Mouse (Mus musculus) gastrocnemius, postnatal 4 days (tissue): Measurements from ENCODE around the gene Gm13279. TPM values are rescaled to one million over a fixed set of nuclear protein-coding genes. Genes with fewer than 3 reads are reported as not detected.
"Not testable (repeated sequence)": the region's sequence is repeated elsewhere in the genome, so short reads cannot be mapped to it uniquely, and the experiment has no call there.

Experiments used
- DNase-seq, 2 experiments: peaks; one replicate each; pipeline ENCODE4 v3.0.0; 2021 to 2022; ENCODE audit warnings: low spot score in 2 of 2, mixed read lengths in 2 of 2
- total RNA-seq, 2 experiments: library from RNA; stranded (reverse); gene quantifications; 2 replicates each; pipeline ENCODE4 v1.2.3; 2021

The Gm13279 gene
- total RNA-seq, 2 experiments from 2014 or later: not detected

GRCm38 (mm10) chr4:88793936-88794675, 3.1 kb upstream of the Gm13279 start, which contains the start of gene Gm13275:
Gene Gm13275, plus strand, starts transcription at chr4:88794487.
- peak; percentile 51 to 63 for DNase-seq

DNA sequence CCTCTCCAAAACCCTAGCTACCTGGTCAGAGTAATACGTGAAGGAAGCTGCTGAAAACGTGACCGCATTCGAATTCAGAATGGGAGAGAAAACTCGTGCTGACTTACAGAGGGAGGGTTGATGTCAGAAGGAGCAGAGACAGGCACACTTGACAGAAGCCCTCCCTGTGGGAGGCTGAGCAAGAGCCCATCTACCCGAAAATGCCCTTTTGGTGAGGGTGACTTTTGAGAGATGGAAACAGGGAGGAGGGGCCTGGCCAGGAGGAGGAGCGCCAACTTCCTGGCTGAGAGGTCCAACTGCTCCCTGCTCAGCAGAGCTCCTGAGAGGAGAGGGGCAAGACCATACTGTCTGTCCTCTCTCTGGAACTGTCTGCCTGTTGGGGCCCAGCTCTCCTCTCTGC, 2.2 kb downstream of the Gm13279 start, which contains the start of gene Gm13285:
Gene Gm13285 (plus strand): TSS at position 301 of the 400 bp plus-strand sequence.
- DNase-seq: not testable (repeated sequence)

- not testable (repeated sequence) for DNase-seq
Observed at GRCm38 (mm10) chr4:88802954-88803353, 5.8 kb downstream of the Gm13279 start, which contains the start of gene Gm13287. Gene Gm13287, plus strand, starts transcription at chr4:88803254.

- DNase-seq: not testable (repeated sequence)
Observed at GRCm38 (mm10) chr4:88805231-88805630, 8.0 kb downstream of the Gm13279 start, which contains the start of gene Gm13288. Gene Gm13288, plus strand, starts transcription at chr4:88805531.

- DNase-seq: peak in 1 of 2 experiments; percentile 17
Observed at GRCm38 (mm10) chr4:88805761-88806160, 8.6 kb downstream of the Gm13279 start.

DNA sequence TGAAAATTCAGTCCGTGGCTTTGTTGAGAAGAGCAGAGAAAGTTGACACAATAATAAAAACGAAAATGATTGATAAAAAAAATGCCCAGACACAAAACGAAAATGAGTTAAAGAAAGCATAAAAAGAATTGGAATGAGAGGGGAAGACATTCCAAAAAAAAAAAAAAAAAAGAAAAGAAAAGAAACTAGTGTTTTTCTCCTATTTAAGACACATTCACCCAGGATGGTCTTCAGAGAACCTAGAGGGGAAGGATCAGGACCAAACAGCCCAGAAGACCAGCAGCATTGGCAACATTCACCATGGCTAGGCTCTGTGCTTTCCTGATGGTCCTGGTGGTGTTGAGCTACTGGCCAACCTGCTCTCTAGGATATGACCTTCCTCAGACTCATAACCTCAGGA, 18.7 kb downstream of the Gm13279 start, which contains the start of gene Ifna7:
Gene Ifna7 (plus strand): TSS at position 301 of the 400 bp plus-strand sequence.
- DNase-seq: no peak

DNA sequence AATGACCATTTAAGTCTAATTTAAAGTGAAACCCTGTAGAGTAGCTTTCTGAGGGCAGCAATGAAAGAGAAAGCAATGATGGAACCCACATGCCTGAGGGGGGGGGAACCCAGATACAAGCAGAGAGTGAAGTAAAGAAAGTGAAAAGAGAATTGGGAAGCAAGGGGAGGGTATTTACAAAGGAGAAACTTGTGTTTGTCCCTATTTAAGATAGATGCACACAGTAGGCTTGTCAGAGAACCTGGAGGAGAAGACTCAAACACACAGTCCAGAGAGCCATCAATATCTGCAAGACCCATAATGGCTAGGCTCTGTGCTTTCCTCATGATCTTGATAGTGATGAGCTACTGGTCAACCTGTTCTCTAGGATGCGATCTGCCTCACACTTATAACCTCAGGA, 22.5 kb downstream of the Gm13279 start, which contains the start of gene Ifna11:
Gene Ifna11 (plus strand): TSS at position 301 of the 400 bp plus-strand sequence.
- no peak for DNase-seq

GRCm38 (mm10) chr4:88822995-88823394, 25.8 kb downstream of the Gm13279 start:
- no peak for DNase-seq

DNA sequence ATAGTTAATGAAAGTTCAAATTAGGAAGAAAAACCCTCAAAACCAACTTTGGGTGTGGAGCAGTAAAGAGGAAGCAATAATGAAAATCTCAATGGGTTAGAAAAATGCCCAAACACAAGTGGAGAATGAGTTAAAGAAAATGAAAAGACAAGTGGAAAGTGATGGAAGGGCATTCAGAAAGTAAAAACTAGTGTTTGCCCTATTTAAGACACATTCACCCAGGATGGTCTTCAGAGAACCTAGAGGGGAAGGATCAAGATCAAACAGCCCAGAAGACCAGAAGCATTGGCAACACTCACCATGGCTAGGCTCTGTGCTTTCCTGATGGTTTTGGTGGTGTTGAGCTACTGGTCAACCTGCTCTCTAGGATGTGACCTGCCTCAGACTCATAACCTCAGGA, 29.9 kb downstream of the Gm13279 start, which contains the start of gene Ifna6:
Gene Ifna6 (plus strand): TSS at position 301 of the 400 bp plus-strand sequence.
- not testable (repeated sequence) for DNase-seq

GRCm38 (mm10) chr4:88830523-88830922, 33.3 kb downstream of the Gm13279 start:
- DNase-seq: peak in 1 of 2 experiments; percentile 19

- DNase-seq: not testable (repeated sequence)
Observed at GRCm38 (mm10) chr4:88835225-88835624, 38.0 kb downstream of the Gm13279 start, which contains the start of gene Ifna5. Gene Ifna5, plus strand, starts transcription at chr4:88835525.

DNA sequence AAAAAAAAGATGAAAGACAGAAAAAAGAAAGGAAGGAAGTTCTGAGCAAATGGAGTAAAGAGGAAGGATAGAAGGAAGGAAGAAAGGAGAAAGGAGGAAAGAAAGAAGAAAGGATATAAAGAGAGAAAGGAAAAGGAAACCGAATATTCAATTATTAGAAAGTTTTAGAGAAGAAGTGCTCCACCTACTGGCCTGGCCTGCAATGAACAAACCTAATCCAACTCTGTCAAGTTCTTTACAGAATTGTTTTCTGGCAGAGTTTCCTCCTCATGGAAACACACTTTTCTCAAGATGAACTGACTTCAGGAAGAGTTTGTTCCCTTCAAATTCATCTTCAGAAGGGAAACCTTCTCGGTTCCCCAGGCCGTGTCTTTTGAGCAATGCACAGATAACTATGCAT, 41.6 kb downstream of the Gm13279 start:
- DNase-seq: no peak

DNA sequence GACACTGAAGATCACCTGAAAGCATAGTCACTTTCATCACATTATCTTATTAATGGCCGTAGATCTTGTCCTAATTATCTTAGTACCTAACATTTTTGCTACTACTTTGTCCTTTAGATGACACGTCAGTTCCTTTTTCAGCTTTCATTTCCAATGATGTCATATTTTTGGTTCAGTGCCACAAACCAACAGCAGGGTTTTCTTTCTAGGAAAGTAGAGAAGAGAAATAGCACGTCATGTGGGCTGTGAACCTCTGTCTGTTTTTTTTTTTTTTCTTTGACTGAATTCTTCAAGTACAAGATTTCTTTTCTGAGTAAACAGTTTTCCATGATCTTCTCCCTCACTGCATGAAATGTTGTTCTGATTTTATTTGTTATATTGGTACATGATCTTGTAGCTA, 42.9 kb downstream of the Gm13279 start:
- no peak for DNase-seq

GRCm38 (mm10) chr4:88841438-88841911, 44.3 kb downstream of the Gm13279 start, which contains the start of gene Ifna4:
Gene Ifna4, plus strand, starts transcription at chr4:88841861.
- no peak for DNase-seq

- DNase-seq: no peak
Observed at GRCm38 (mm10) chr4:88845334-88845733, 48.1 kb downstream of the Gm13279 start.

Other genes starting within 250 kb of the Gm13279 start
- not detected for gene Ifna15, start 239.2 kb upstream of the Gm13279 start, total RNA-seq
- not detected for gene Ifna14, start 225.6 kb upstream of the Gm13279 start, total RNA-seq
- not detected for gene Ifna9, start 205.0 kb upstream of the Gm13279 start, total RNA-seq
- gene Ifna12, start 194.0 kb upstream of the Gm13279 start, total RNA-seq: not detected
- not detected for gene C87499, start 163.0 kb upstream of the Gm13279 start, total RNA-seq
- not detected for gene Ifna13, start 152.9 kb upstream of the Gm13279 start, total RNA-seq
- not detected for gene Ifna16, start 120.5 kb upstream of the Gm13279 start, total RNA-seq
- gene Ifna2, start 113.5 kb upstream of the Gm13279 start, total RNA-seq: not detected
- not detected for gene Ifnab, start 106.0 kb upstream of the Gm13279 start, total RNA-seq
- gene Gm26566, start 75.6 kb upstream of the Gm13279 start, total RNA-seq: under 1 TPM in 1 of 2 experiments, not detected in 1; 0.98 TPM
- gene Klhl9, start 74.9 kb upstream of the Gm13279 start, total RNA-seq: 10 to 100 TPM; 81.9 to 94.2 TPM
- not detected for gene Gm13271, start 42.5 kb upstream of the Gm13279 start, total RNA-seq
- not detected for gene Gm13283, start 37.3 kb upstream of the Gm13279 start, total RNA-seq
- not detected for gene Gm13290, start 23.6 kb upstream of the Gm13279 start, total RNA-seq
- gene Gm13289, start 20.5 kb upstream of the Gm13279 start, total RNA-seq: not detected
- not detected for gene Gm13272, start 17.5 kb upstream of the Gm13279 start, total RNA-seq
- not detected for gene Ifnz, start 15.3 kb upstream of the Gm13279 start, total RNA-seq
- not detected for gene Gm13276, start 11.7 kb upstream of the Gm13279 start, total RNA-seq
- not detected for gene Gm13277, start 8.8 kb upstream of the Gm13279 start, total RNA-seq
- gene Gm13278, start 5.8 kb upstream of the Gm13279 start, total RNA-seq: not detected
- gene Gm13275, start 2.9 kb upstream of the Gm13279 start, total RNA-seq: not detected
- under 1 TPM; 0.37 to 0.54 TPM for gene Gm13285, start 2.3 kb downstream of the Gm13279 start, total RNA-seq
- not detected for gene Gm13287, start 5.9 kb downstream of the Gm13279 start, total RNA-seq
- not detected for gene Gm13288, start 8.1 kb downstream of the Gm13279 start, total RNA-seq
- not detected for gene Ifna7, start 18.8 kb downstream of the Gm13279 start, total RNA-seq
- gene Ifna11, start 22.6 kb downstream of the Gm13279 start, total RNA-seq: not detected
- not detected for gene Ifna6, start 30.0 kb downstream of the Gm13279 start, total RNA-seq
- not detected for gene Ifna5, start 38.1 kb downstream of the Gm13279 start, total RNA-seq
- gene Ifna4, start 44.5 kb downstream of the Gm13279 start, total RNA-seq: not detected
- gene Ifna1, start 52.7 kb downstream of the Gm13279 start, total RNA-seq: not detected
- gene Ifne, start 82.8 kb downstream of the Gm13279 start, total RNA-seq: not detected